8 mouse cellular contexts compared by ENCODE assay signal in the genomic region with DNA sequence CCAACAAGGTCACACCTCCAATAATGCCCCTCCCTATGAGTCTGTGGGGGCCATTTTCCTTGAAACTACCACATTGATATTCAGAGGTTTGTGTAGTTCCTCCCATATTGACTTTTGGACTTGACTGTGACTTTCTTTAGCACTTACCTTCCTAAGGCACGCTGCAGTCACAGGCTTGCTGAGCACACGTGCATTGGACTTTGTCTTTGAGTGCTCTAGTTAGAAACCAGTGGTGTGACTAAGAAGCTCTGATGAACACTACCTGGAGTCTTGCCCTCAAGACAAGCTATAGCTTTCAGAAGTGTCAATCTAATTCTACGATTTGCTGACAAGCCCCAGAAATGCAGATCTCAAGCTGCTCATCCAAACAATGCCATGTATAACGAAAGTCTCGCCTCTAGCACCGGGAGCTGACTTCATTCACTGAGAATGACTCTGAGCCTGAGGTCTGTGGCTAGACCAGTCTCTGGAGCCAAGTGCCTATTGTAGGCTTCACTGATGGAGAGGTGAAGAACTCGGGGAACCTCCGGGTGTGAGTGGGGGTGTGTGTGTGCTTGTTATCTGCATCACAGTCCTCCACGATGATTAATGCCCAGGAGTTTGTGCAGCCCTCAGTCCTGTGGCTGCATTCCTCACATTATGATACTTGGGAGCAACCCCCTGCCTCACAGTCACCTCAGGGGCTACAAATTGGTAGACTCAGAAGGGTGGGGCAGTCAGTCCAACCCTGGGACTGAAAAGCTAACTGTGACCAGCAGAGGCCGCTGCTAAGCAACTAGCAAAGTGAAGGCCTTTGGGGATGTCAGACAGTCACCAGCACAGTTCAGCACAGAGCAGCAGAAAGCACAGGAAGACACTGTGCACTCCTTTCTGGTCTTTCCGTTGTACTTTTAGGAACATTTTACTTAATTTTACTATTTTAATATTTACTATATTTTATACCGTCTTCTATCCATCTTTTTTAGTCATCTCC. TPM values are rescaled to one million over a fixed set of nuclear protein-coding genes. Genes with fewer than 3 reads are reported as not detected.
A peak's percentile ranks its signal among the peaks of the same experiment; 100 is the strongest.
DNase-seq lines count a peak whose midpoint lies in the region; ATAC-seq lines count a peak whose summit lies in the region.

No protein-coding gene starts in this region.

- peak; percentile 48 for DNase-seq in adrenal gland, adult 8-10 months
- peak; percentile 27 for DNase-seq in embryo, embryonic 11.5 days (ENCODE audit: low read depth, low spot score)
- DNase-seq in kidney, adult 11 months = peak; percentile 83
- DNase-seq in left cerebral cortex, postnatal 36 days (ENCODE audit: low spot score in 2 of 2) = peak; percentile 53 to 72
- peak; percentile 89 for DNase-seq in midbrain, embryonic 11.5 days (ENCODE audit: low spot score, missing footprints)
- DNase-seq in skeletal muscle tissue, adult 2 months (ENCODE audit: low read depth, low spot score) = peak; percentile 52
- DNase-seq in yolk sac, embryonic 10.5 days (ENCODE audit: low spot score) = peak; percentile 72

- H3K27me3 ChIP-seq in midbrain, embryonic 11.5 days (ENCODE audit: control insufficient read depth, insufficient read depth, low read length) = no peaks in the 10 kb centered on the region

- no peak overlapping the region for H3K4me2 ChIP-seq in midbrain, embryonic 11.5 days

- H3K4me3 ChIP-seq in midbrain, embryonic 11.5 days (ENCODE audit: low read depth, low read length) = no peak overlapping the region

- no peak overlapping the region for H3K27ac ChIP-seq in midbrain, embryonic 11.5 days (ENCODE audit: low read depth, low read length)

- no peaks in the 10 kb centered on the region for H3K36me3 ChIP-seq in midbrain, embryonic 11.5 days (ENCODE audit: control insufficient read depth, insufficient read depth, low read length)

- no peak overlapping the region for H3K9ac ChIP-seq in midbrain, embryonic 11.5 days (ENCODE audit: low read length)

- no peaks in the 10 kb centered on the region for H3K9me3 ChIP-seq in midbrain, embryonic 11.5 days (ENCODE audit: control insufficient read depth, low read length)

- WGBS in midbrain, embryonic 11.5 days = 77% methylated on average over 12 of the region's 12 CpGs

- peaks cover 8% of the 10 kb centered on the region; the same call in 1 of the 2 replicates for H3K4me1 ChIP-seq in midbrain, embryonic 11.5 days (ENCODE audit: control insufficient read depth, insufficient read depth, low read length)

- ATAC-seq in granulocyte monocyte progenitor cell, adult 5-6 weeks (replicated peaks; ENCODE audit: poor library complexity, severe bottlenecking) = peak; percentile 93
- peak; percentile 88 for ATAC-seq in midbrain, embryonic 11.5 days (ENCODE audit: low FRiP score)

- intact Hi-C loops in left cerebral cortex, postnatal 36 days (cut with DNase I) = loop anchor here (5.0 kb wide), 1 partner anchor 71 kb away; no protein-coding TSS in a partner anchor

RNA-seq across cellular contexts. Expression of a gene that starts 59.2 kb away (rescaled TPM):
- total RNA-seq in adrenal gland, adult 8-10 months (2022) = 10 to 100 TPM; 23.2 to 27.1 (median 24.6) TPM
- 15.6 and 30.9 TPM in 2 replicates for total RNA-seq in granulocyte monocyte progenitor cell, adult 5-6 weeks (2014; fragmentation: Nextera tagmentation)
- total RNA-seq in granulocyte monocyte progenitor cell, adult 5-6 weeks (2017) = 36.2 and 44.7 TPM in 2 replicates
- total RNA-seq in left cerebral cortex, postnatal 36 days (2021) = 10 to 100 TPM; 24.6 to 26.7 TPM
- polyA plus RNA-seq in midbrain, embryonic 11.5 days (2014; fragmentation: Nextera tagmentation; extraction: Ambion mirVana) = 25.3 and 26.8 TPM in 2 replicates

Comparison
In these comparisons a context has a peak if more than half of its experiments do, and no peak if none do; other contexts are left out.
1. DNase-seq: peak in every context shown above with its lines; median percentile 89 in midbrain, embryonic 11.5 days; 83 in kidney, adult 11 months; 72 in yolk sac, embryonic 10.5 days; 62 in left cerebral cortex, postnatal 36 days; 52 in skeletal muscle tissue, adult 2 months; 48 in adrenal gland, adult 8-10 months; 27 in embryo, embryonic 11.5 days.